Mouse (Mus musculus): ENCODE measurements around the gene Nyap1.
A peak's percentile ranks its signal among the peaks of the same experiment; 100 is the strongest.

Nyap1 gene

DNA sequence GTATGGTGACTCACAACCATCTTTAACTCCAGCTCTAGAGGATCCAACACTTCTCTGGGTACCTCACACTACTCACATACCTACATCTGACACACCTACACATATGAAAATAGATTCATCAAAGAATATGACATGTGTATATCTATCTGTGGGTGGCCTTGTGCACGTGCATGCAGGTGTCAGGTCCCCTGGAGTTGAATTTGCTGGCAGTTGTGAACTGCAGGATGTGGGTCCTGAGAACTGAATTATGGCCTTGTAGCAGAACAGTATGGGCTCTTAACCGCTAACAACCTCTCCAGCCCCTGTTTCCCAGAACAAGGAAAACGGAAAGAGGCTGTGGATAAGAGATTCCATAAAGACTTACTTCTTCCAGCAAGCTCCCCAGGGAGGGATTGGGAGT lies 42.3 kb downstream of the Nyap1 start:
- DNase-seq (ENCODE audit: low spot score in 2 of 2), result no peak

DNA sequence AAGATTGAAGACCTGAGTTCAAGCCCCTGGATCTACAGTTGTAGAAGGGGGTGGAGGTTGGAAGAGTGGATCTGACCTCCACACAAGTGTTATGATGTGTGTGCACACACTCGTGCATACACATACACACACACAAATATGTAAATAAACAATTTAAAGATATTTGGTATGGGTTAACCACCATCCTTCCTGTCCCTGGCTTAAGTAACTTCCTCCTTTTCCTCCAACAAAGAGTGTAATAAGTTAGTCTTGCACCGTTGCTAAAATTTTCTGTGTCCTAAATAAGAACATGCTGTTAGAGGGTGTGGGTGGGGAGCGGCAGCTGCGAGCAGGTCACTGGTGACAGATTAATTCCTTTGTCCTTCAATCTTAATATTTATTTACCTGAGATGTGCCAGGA lies 45.5 kb downstream of the Nyap1 start:
- DNase-seq (ENCODE audit: low spot score in 2 of 2), result no peak

DNA sequence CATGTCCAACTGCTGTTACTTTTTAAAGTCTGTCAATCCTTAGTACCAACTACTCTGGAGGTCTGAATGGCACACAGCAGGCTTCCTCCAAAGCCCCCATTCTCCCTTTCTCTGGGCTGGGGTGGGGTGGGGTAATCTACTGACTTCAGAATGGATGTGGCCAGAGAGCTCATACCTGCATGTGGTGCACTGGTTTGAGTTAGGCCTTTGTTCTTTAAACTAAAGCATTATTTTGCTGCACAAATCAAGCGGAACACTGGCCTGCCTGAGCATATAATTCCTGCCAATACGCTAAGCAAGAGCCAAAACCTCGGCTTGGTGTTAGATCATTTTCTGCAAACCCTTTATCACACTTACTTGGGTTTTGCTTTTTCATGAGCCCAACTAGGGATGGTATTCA lies 46.6 kb downstream of the Nyap1 start:
- no peak for DNase-seq (ENCODE audit: low spot score in 2 of 2)

DNA sequence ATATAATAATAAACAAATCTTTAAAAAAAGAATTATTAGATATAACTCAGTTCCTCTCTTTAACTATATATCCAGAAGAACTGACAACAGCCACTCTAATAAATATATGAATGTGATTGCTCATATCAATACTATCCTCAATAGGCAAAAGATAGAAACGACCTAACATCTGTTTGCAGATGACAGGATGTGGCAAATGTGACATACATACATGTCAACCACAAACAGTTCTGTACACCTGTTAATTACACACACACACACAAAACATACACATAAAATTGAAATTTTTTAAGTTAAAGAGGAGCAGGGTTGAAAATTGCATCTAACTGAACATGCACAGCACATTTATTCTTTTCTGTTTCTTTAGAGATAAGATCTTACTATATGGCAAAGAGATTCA lies 49.5 kb downstream of the Nyap1 start:
- DNase-seq (ENCODE audit: low spot score in 2 of 2), result no peak

DNA sequence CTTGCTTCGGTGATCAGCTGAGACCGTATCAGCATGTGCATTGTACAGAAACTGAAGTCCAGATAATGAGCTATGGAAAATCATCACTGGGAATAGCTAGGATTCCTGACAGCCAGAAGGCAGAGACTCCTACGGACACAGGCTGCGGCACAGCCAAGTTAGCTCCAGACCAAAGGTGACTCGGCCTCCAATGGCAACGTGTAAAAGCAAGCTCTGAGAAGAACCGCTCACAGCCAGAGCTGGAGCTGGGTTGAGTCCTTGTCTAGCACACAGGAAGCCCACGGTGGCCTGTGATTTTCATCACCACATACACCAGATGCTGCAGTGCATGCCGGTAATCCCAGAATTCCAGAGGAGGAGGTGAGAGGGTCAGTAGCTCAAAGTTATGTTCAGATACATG lies 50.9 kb downstream of the Nyap1 start:
- no peak for DNase-seq (ENCODE audit: low spot score in 2 of 2)

DNA sequence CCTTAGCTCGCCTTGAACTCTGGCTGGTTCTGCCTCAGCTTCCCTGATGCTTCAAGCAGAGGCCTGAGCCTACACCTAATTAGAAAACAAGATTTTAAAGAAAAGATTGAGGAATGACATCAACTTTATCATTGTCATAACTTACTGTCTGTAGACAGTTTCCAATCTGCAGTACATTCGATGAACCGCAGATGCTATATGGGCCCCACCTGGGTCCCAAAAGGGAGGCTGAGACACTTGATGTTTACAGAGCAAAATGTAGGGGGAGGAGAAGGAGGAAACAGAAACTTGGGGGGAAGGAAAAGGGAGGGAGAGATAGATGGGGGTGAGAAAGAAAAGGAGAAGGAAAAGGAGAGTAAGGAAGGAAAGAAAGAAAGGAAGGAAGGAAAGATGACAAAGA lies 51.4 kb downstream of the Nyap1 start:
- DNase-seq (ENCODE audit: low spot score in 2 of 2), result no peak

DNA sequence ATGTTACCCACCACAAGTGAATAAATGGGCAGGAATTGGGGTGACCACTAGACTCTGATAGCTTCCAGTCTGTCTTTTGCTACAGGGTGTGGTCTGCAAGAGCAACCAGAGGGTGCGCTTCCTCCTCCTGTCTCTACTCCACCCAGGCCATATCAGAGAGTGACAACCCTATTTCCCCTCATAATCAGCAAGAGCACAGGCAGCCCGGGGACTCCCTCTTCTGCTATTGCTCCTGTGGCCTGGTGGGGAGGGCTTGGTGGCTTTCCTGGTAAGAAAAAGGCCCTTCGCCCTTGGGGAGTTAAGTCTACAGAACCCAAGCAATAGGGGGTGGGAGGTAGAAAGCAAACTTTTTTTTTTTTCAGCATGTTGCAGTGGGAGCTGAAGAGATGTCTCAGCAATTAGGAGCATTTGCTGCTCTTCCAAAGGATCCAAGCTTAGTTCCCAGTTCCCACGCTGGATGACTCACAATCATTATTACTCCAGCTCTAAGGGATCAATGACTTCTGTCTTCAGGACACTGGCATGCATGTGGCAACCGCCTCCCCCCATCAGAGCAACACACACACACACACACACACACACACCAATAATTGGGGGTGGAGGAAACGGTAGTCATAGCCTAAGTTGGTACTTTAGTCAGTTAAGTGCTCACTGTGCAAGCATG lies 55.1 kb downstream of the Nyap1 start:
- no peak for DNase-seq (ENCODE audit: low spot score in 2 of 2)

DNA sequence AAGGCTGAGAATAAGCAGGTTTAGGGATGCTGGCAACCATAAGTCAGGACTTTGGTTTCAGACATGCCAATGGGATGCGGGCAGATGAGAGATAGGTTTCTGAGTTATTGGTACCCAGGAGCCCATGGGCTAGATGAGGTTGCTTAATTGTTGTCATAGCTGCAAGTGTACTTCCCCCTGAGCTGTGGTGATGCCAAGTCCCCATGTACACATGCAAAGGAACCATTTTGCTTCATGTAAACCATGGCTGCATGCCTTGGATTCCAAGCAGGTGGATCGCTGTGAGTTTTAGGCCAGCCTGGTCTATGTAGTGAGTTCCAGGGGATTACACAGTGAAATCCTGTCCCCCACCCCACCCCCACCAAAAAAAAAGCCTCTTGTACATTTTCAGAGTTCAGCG lies 55.8 kb downstream of the Nyap1 start:
- DNase-seq (ENCODE audit: low spot score in 2 of 2), result no peak

DNA sequence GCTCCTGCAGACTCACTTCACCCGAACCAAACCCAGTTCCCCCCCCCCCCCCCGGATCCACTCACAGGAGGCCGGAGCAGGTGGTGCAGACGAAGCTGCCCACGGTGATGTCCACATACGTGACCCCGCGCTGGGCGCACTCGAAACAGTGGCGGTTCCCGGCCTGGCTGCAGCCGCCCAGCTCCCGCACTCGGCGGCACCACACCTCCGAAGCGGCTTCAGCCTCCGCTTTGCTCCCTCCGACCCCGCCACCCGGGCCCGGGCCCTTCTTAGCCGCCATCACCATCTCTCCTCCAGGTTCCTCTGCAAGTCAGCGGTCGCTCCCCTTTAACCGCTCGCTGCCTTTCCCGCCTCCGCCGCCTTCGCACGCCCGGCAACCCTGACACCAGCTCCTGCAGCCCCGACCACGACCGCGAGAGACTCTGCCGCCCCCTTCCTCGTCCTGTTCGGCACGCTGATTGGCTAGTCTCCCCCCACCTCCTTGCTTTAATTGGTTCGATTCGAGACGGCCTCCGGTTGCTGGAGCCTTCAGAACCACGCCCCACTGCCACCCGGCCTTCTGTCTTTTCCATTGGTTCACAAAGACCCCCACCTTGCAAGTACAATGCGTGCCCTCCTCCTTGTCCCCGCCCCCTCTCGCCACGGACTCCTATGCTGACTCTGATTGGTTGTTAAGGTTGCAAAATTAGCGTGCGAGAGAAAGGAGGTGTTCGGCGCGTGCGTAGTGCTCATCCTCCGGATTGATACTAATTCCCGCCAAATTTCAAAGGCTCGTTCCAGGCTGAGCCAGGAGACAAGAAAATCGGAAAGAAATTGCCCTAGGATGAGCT lies 56.9 kb downstream of the Nyap1 start, which contains the start of gene Agfg2:
Gene Agfg2 (minus strand): TSS at position 433 of the 830 bp plus-strand sequence.
- peak; percentile 98 to 100 for DNase-seq (ENCODE audit: low spot score in 2 of 2)

DNA sequence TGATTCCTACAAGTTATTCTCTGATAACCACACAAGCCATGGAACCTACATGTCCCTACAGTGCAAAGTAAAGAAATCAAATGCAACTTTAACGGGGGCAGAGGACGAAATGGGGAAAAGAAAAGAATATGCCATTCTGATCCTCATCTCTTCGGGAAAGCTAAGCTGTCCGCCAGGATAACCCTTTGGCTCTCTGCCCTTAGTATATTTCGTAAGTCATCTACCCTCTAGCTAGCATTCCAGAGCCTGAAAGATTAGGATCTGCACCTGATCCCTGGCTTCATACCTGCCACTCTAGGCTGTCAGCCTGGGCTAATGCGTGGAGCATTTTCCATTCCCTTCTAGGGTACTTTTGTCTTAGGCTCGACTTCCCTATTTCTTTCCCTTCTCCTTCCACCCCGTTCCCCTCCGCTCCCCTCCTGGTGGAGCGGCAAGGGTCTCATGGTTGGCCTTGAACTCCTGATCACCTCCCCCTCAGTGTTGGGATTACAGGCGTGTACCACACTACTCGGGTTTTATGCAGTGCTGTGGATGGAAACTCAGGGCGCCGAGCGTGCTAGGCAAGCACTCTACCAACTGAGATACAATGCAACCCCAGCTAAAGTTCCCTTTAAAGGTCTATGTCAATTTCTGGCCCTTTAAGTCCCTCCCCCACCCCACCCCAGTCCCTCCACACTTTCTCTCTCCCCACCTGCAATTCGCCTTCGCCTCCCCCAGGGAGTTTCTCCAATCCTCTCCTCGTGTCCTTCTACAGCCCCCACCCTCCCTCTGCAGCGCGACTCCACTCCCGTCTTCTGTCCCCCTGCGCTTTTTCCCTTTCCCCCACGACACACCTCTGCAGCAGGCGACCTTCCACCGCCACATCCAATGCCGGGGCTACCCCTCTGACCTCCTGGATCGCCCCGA lies 57.8 kb downstream of the Nyap1 start:
- no peak for DNase-seq (ENCODE audit: low spot score in 2 of 2)

DNA sequence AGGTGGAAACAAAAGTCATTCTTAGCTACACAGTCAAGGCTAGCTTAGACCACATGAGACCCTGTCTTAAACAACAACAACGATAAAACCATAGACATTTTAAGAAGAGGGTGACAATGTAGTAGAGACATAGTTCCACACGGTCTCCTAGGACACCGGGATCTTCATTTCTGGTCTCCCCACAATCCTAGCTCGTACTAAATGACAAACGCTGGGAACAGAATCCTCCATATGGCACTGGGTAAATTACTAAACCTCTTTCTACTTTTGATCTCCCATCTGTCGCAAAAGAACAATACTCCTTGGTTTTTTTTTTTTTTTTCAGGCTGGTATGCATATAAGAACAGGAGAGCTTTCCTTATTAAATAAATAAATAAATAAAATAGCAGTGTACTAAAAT lies 58.9 kb downstream of the Nyap1 start:
- no peak for DNase-seq (ENCODE audit: low spot score in 2 of 2)

Data from frontal cortex, postnatal 14 days (tissue).